Mouse (Mus musculus) ES-E14 (cell line): ENCODE data around the gene Ndrg3.

Experiments
- HCFC1 ChIP-seq: IDR thresholded peaks from 2 replicates; pipeline ENCODE4 v1.6.1; 2012; ENCODE audit warnings: low read length, inconsistent platforms, borderline replicate concordance; ENCODE audit not compliant: insufficient read depth
- MAFK ChIP-seq: IDR thresholded peaks from 2 replicates; pipeline ENCODE4 v1.6.1; 2014; ENCODE audit warnings: mild to moderate bottlenecking, low read depth, low read length, inconsistent platforms; ENCODE audit not compliant: insufficient read depth
- ZC3H11A ChIP-seq: IDR thresholded peaks from 2 replicates; pipeline ENCODE4 v1.6.1; 2012; ENCODE audit warnings: low read depth, mild to moderate bottlenecking, inconsistent platforms, low read length, borderline replicate concordance
- ZNF384 ChIP-seq: IDR thresholded peaks from 2 replicates; pipeline ENCODE4 v1.6.1; 2012; ENCODE audit warnings: low read depth, low read length, inconsistent platforms

- TF ChIP-seq ZC3H11A (no peak), ZNF384 (no peak), HCFC1 (no peak), MAFK (no peak)
Observed at GRCm38 (mm10) chr2:157016529-157017270, 24.8 kb upstream of the Ndrg3 start.
